Mouse (Mus musculus): ENCODE data around the gene Ephb1. TPM values are rescaled to one million over a fixed set of nuclear protein-coding genes. Genes with fewer than 3 reads are reported as not detected.

The Ephb1 gene
- polyA plus RNA-seq, 1 experiment from 2014 or later = 12.8 TPM

DNA sequence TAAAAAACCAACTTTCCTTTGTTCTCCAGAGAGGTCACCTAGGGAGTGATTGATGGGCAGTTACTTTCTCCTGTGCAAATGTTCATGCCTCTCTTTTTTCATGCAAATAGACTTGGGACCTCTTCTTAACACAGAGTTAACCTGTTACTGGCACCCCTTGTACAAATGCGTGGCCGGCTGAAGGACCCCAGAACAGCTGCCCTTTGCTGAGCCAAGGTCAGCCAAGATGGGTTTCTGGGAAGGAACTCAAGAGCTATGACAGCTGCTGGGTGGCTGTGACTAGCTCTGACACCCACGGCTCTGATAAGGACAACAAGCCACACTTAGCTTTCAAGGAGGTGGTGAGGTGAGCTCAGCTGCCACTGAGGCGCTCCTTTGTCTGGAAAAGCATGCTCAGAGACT, 92.4 kb downstream of the Ephb1 start:
- Histone ChIP-seq H3K4me3 (ENCODE audit: low read depth, low read length) (no peak overlapping the region), H3K4me1 (replicated peaks; ENCODE audit: control insufficient read depth, insufficient read depth, low read length) (no peaks in the 10 kb centered on the region), H3K9me3 (ENCODE audit: control insufficient read depth, low read length) (no peaks in the 10 kb centered on the region), H3K9ac (ENCODE audit: low read length) (no peak overlapping the region), H3K4me2 (ENCODE audit: low read length) (no peak overlapping the region), H3K27ac (ENCODE audit: low read depth) (no peak overlapping the region), H3K27me3 (replicated peaks; ENCODE audit: control insufficient read depth, insufficient read depth, low read length) (0 out of 2 replicates have a peak, but pooled peaks cover 3% of the 10 kb centered on the region), H3K36me3 (ENCODE audit: control insufficient read depth, insufficient read depth, low read length) (no peaks in the 10 kb centered on the region)
- no peak for DNase-seq (ENCODE audit: low spot score)
- no peak for ATAC-seq (replicated peaks; ENCODE audit: low FRiP score, low TSS enrichment, low read depth)
- 22% methylated on average over 4 of the region's 4 CpGs for WGBS

DNA sequence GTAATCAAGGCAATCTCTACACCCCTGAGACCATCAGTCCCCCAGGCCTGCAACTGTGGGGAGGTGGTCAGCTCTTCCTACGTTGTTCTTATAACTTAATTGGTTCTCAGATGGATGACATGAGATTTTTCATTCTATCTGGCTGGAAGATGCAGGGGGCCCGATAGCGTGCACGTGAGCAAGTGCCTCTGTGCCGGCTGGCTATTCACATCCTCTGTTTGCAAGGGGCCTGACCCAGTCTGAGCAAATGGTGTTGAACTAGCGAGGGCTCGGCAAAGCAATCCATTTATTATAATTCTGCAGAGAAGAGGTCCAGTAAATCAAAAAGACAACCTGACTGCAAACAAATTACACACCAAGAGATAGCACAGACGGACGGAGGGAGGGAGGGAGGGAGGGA, 93.0 kb downstream of the Ephb1 start:
- Histone ChIP-seq H3K4me2 (ENCODE audit: low read length) (no peak overlapping the region), H3K4me3 (ENCODE audit: low read depth, low read length) (no peak overlapping the region), H3K27me3 (replicated peaks; ENCODE audit: control insufficient read depth, insufficient read depth, low read length) (0 out of 2 replicates have a peak, but pooled peaks cover 3% of the 10 kb centered on the region), H3K4me1 (replicated peaks; ENCODE audit: control insufficient read depth, insufficient read depth, low read length) (no peaks in the 10 kb centered on the region), H3K36me3 (ENCODE audit: control insufficient read depth, insufficient read depth, low read length) (no peaks in the 10 kb centered on the region), H3K9ac (ENCODE audit: low read length) (no peak overlapping the region), H3K9me3 (ENCODE audit: control insufficient read depth, low read length) (no peaks in the 10 kb centered on the region), H3K27ac (ENCODE audit: low read depth) (no peak overlapping the region)
- DNase-seq (ENCODE audit: low spot score) (no peak), ATAC-seq (replicated peaks; ENCODE audit: low FRiP score, low TSS enrichment, low read depth) (no peak)
- 18% methylated on average over 9 of the region's 9 CpGs for WGBS

- 90% methylated on average over 5 of the region's 5 CpGs for WGBS
- Histone ChIP-seq H3K4me3 (ENCODE audit: low read depth, low read length) (no peak overlapping the region), H3K27ac (ENCODE audit: low read depth) (no peak overlapping the region)
Measured at GRCm38 (mm10) chr9:102256407-102256806, 98.1 kb downstream of the Ephb1 start.

DNA sequence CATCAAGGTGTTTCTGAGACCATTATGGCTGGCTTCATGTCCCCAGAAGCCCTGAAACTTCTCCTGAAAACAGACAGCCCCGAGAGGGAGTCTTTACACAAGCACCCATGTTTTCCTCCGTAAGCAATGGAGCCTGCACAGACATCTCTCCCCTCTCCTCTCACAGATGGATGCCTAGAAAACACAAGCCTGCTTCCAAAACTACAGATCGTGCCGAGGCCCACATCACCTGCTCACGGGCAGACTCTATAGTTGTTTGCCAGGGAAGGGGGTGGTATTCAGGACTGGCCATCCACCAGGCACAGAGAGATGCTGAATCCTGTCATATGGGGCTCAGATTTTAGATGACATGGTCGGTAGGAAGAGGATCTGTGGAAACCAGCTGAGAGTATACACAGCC, 98.7 kb downstream of the Ephb1 start:
- ATAC-seq (replicated peaks; ENCODE audit: low FRiP score, low TSS enrichment, low read depth) (no peak), DNase-seq (ENCODE audit: low spot score) (no peak)
- Histone ChIP-seq H3K36me3 (ENCODE audit: control insufficient read depth, insufficient read depth, low read length) (no peaks in the 10 kb centered on the region), H3K27ac (ENCODE audit: low read depth) (no peak overlapping the region), H3K4me3 (ENCODE audit: low read depth, low read length) (no peak overlapping the region), H3K4me2 (ENCODE audit: low read length) (no peak overlapping the region), H3K4me1 (replicated peaks; ENCODE audit: control insufficient read depth, insufficient read depth, low read length) (no peaks in the 10 kb centered on the region), H3K9ac (ENCODE audit: low read length) (no peak overlapping the region), H3K9me3 (ENCODE audit: control insufficient read depth, low read length) (no peaks in the 10 kb centered on the region), H3K27me3 (replicated peaks; ENCODE audit: control insufficient read depth, insufficient read depth, low read length) (0 out of 2 replicates have a peak, but pooled peaks cover 2% of the 10 kb centered on the region)
- WGBS = 86% methylated on average over 6 of the region's 6 CpGs

More at GRCm38 (mm10) chr9:102256407-102256806, 98.1 kb downstream of the Ephb1 start:
- H3K4me1 ChIP-seq (replicated peaks; ENCODE audit: control insufficient read depth, insufficient read depth, low read length) = no peaks in the 10 kb centered on the region
- no peak overlapping the region for H3K9ac ChIP-seq (ENCODE audit: low read length)
- H3K4me2 ChIP-seq (ENCODE audit: low read length) = no peak overlapping the region
- ATAC-seq (replicated peaks; ENCODE audit: low FRiP score, low TSS enrichment, low read depth) (no peak), DNase-seq (ENCODE audit: low spot score) (no peak)
- 0 out of 2 replicates have a peak, but pooled peaks cover 3% of the 10 kb centered on the region for H3K27me3 ChIP-seq (replicated peaks; ENCODE audit: control insufficient read depth, insufficient read depth, low read length)
- no peaks in the 10 kb centered on the region for H3K36me3 ChIP-seq (ENCODE audit: control insufficient read depth, insufficient read depth, low read length)
- H3K9me3 ChIP-seq (ENCODE audit: control insufficient read depth, low read length) = no peaks in the 10 kb centered on the region

GRCm38 (mm10) chr9:102249124-102249816, 105.2 kb downstream of the Ephb1 start:
- Histone ChIP-seq H3K4me1 (replicated peaks; ENCODE audit: control insufficient read depth, insufficient read depth, low read length) (no peaks in the 10 kb centered on the region), H3K27ac (ENCODE audit: low read depth) (no peak overlapping the region), H3K4me3 (ENCODE audit: low read depth, low read length) (no peak overlapping the region), H3K27me3 (replicated peaks; ENCODE audit: control insufficient read depth, insufficient read depth, low read length) (no peaks in the 10 kb centered on the region), H3K9ac (ENCODE audit: low read length) (no peak overlapping the region), H3K4me2 (ENCODE audit: low read length) (no peak overlapping the region), H3K9me3 (ENCODE audit: control insufficient read depth, low read length) (no peaks in the 10 kb centered on the region), H3K36me3 (ENCODE audit: control insufficient read depth, insufficient read depth, low read length) (no peaks in the 10 kb centered on the region)
- 32% methylated on average over 9 of the region's 9 CpGs for WGBS
- ATAC-seq (replicated peaks; ENCODE audit: low FRiP score, low TSS enrichment, low read depth) (no peak), DNase-seq (ENCODE audit: low spot score) (no peak)

- no peaks in the 10 kb centered on the region for H3K4me1 ChIP-seq (replicated peaks; ENCODE audit: control insufficient read depth, insufficient read depth, low read length)
- no peaks in the 10 kb centered on the region for H3K9me3 ChIP-seq (ENCODE audit: control insufficient read depth, low read length)
- DNase-seq (ENCODE audit: low spot score) = no peak
- no peak overlapping the region for H3K4me2 ChIP-seq (ENCODE audit: low read length)
- H3K27ac ChIP-seq (ENCODE audit: low read depth) = no peak overlapping the region
- H3K36me3 ChIP-seq (ENCODE audit: control insufficient read depth, insufficient read depth, low read length) = no peaks in the 10 kb centered on the region
- ATAC-seq (replicated peaks; ENCODE audit: low FRiP score, low TSS enrichment, low read depth) = no peak
- 82% methylated on average over 7 of the region's 7 CpGs for WGBS
- no peak overlapping the region for H3K4me3 ChIP-seq (ENCODE audit: low read depth, low read length)
- H3K9ac ChIP-seq (ENCODE audit: low read length) = no peak overlapping the region
- H3K27me3 ChIP-seq (replicated peaks; ENCODE audit: control insufficient read depth, insufficient read depth, low read length) = no peaks in the 10 kb centered on the region
Measured at GRCm38 (mm10) chr9:102245551-102245950, 108.9 kb downstream of the Ephb1 start.

DNA sequence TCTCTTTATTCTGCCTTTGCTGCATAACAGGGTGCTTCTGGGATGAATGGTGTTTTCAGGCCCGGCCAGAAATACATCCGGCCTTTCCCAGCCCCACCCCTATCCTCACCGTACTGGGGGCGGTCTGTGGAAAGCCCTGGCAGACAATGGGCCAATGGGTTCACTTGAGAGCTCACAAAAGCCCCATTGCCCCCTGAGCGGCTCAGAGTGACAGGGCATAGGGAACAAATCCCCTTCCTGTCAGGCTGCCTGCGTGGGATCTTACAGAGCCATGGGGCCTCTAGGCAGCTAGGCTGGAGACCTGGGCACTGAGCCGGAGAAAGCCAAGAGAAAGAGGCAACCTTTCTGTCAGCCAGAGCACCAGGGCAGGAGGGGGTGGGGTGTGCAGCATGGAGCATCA, 111.2 kb downstream of the Ephb1 start:
- Histone ChIP-seq H3K4me3 (ENCODE audit: low read depth, low read length) (no peak overlapping the region), H3K4me2 (ENCODE audit: low read length) (no peak overlapping the region), H3K36me3 (ENCODE audit: control insufficient read depth, insufficient read depth, low read length) (no peaks in the 10 kb centered on the region), H3K9me3 (ENCODE audit: control insufficient read depth, low read length) (no peaks in the 10 kb centered on the region), H3K27me3 (replicated peaks; ENCODE audit: control insufficient read depth, insufficient read depth, low read length) (no peaks in the 10 kb centered on the region), H3K9ac (ENCODE audit: low read length) (no peak overlapping the region), H3K4me1 (replicated peaks; ENCODE audit: control insufficient read depth, insufficient read depth, low read length) (no peaks in the 10 kb centered on the region), H3K27ac (ENCODE audit: low read depth) (no peak overlapping the region)
- WGBS = 34% methylated on average over 7 of the region's 7 CpGs
- DNase-seq (ENCODE audit: low spot score) = no peak
- no peak for ATAC-seq (replicated peaks; ENCODE audit: low FRiP score, low TSS enrichment, low read depth)

GRCm38 (mm10) chr9:102241546-102241945, 112.9 kb downstream of the Ephb1 start:
- Histone ChIP-seq H3K4me2 (ENCODE audit: low read length) (no peak overlapping the region), H3K27me3 (replicated peaks; ENCODE audit: control insufficient read depth, insufficient read depth, low read length) (no peaks in the 10 kb centered on the region), H3K9me3 (ENCODE audit: control insufficient read depth, low read length) (no peaks in the 10 kb centered on the region), H3K36me3 (ENCODE audit: control insufficient read depth, insufficient read depth, low read length) (no peaks in the 10 kb centered on the region), H3K27ac (ENCODE audit: low read depth) (no peak overlapping the region), H3K4me3 (ENCODE audit: low read depth, low read length) (no peak overlapping the region), H3K9ac (ENCODE audit: low read length) (no peak overlapping the region), H3K4me1 (replicated peaks; ENCODE audit: control insufficient read depth, insufficient read depth, low read length) (no peaks in the 10 kb centered on the region)
- ATAC-seq (replicated peaks; ENCODE audit: low FRiP score, low TSS enrichment, low read depth) (no peak), DNase-seq (ENCODE audit: low spot score) (no peak)
- 39% methylated on average over 2 of the region's 2 CpGs for WGBS

DNA sequence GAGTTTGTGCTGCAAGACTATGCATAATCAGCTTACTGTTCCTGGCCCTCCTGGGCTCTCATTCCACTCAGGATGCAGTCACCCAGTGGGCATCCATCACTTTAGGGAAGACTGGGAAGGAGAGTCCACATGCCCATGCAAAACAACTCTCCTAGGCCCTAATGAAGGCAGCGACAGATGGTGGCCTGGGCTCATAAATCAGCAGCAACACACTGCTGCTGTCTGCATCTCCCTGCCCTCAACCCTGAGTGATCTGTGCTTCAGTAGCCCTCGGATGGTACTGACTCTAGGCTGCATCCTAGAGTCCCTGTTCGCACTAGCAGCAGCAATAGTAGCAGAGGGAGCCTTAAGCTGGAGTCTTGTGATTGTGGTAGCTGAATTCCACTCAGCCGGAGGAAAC, 114.3 kb downstream of the Ephb1 start:
- Histone ChIP-seq H3K9ac (ENCODE audit: low read length) (no peak overlapping the region), H3K4me1 (replicated peaks; ENCODE audit: control insufficient read depth, insufficient read depth, low read length) (no peaks in the 10 kb centered on the region), H3K27ac (ENCODE audit: low read depth) (no peak overlapping the region), H3K9me3 (ENCODE audit: control insufficient read depth, low read length) (no peaks in the 10 kb centered on the region), H3K27me3 (replicated peaks; ENCODE audit: control insufficient read depth, insufficient read depth, low read length) (no peaks in the 10 kb centered on the region), H3K36me3 (ENCODE audit: control insufficient read depth, insufficient read depth, low read length) (no peaks in the 10 kb centered on the region), H3K4me2 (ENCODE audit: low read length) (no peak overlapping the region), H3K4me3 (ENCODE audit: low read depth, low read length) (no peak overlapping the region)
- 55% methylated on average over 4 of the region's 4 CpGs for WGBS
- ATAC-seq (replicated peaks; ENCODE audit: low FRiP score, low TSS enrichment, low read depth) (no peak), DNase-seq (ENCODE audit: low spot score) (no peak)
